Mouse (Mus musculus): Measurements from ENCODE around the gene Gabarap. TPM values are rescaled to one million over a fixed set of nuclear protein-coding genes. Genes with fewer than 3 reads are reported as not detected.
"Not testable (repeated sequence)": the region's sequence is repeated elsewhere in the genome, so short reads cannot be mapped to it uniquely, and the experiment has no call there.

The Gabarap gene
- 100 to 1,000 TPM; 186 to 216 (median 214) TPM for total RNA-seq (2022)

- peak; percentile 93 to 95 for DNase-seq (ENCODE audit: low spot score in 2 of 2)
Observed at GRCm38 (mm10) chr11:69990850-69991691, at the start of gene Gabarap. Gabarap (plus strand) TSS chr11:69991143.

- no peak for DNase-seq (ENCODE audit: low spot score in 2 of 2)
Observed at GRCm38 (mm10) chr11:69945216-69945615, 45.7 kb upstream of the Gabarap start.

GRCm38 (mm10) chr11:69945997-69946891 is 44.7 kb upstream of the Gabarap start:
- no peak for DNase-seq (ENCODE audit: low spot score in 2 of 2)

GRCm38 (mm10) chr11:69947337-69948065 is 43.4 kb upstream of the Gabarap start:
- peak; percentile 81 to 85 for DNase-seq (ENCODE audit: low spot score in 2 of 2)

GRCm38 (mm10) chr11:69948066-69948762 is 42.7 kb upstream of the Gabarap start, which contains the start of gene Slc2a4:
Slc2a4 (minus strand) TSS chr11:69948188.
- DNase-seq (ENCODE audit: low spot score in 2 of 2): peak; percentile 95 to 96

- DNase-seq (ENCODE audit: low spot score in 2 of 2): peak; percentile 90 to 92
Observed at GRCm38 (mm10) chr11:69948763-69949150, 42.2 kb upstream of the Gabarap start.

GRCm38 (mm10) chr11:69950807-69951459 is 40.0 kb upstream of the Gabarap start:
- no peak for DNase-seq (ENCODE audit: low spot score in 2 of 2)

- DNase-seq (ENCODE audit: low spot score in 2 of 2): no peak
Observed at GRCm38 (mm10) chr11:69952274-69952673, 38.7 kb upstream of the Gabarap start.

GRCm38 (mm10) chr11:69953267-69953915 is 37.6 kb upstream of the Gabarap start:
- no peak for DNase-seq (ENCODE audit: low spot score in 2 of 2)

GRCm38 (mm10) chr11:69955618-69956017 is 35.3 kb upstream of the Gabarap start:
- not testable (repeated sequence) for DNase-seq (ENCODE audit: low spot score in 2 of 2)

- no peak for DNase-seq (ENCODE audit: low spot score in 2 of 2)
Observed at GRCm38 (mm10) chr11:69956218-69956617, 34.7 kb upstream of the Gabarap start.

GRCm38 (mm10) chr11:69960616-69961015 is 30.3 kb upstream of the Gabarap start:
- no peak for DNase-seq (ENCODE audit: low spot score in 2 of 2)

- no peak for DNase-seq (ENCODE audit: low spot score in 2 of 2)
Observed at GRCm38 (mm10) chr11:69961841-69962240, 29.1 kb upstream of the Gabarap start.

- DNase-seq (ENCODE audit: low spot score in 2 of 2): no peak
Observed at GRCm38 (mm10) chr11:69964650-69965270, 26.2 kb upstream of the Gabarap start, which contains the start of gene Cldn7. Cldn7 (plus strand) TSS chr11:69964779.

GRCm38 (mm10) chr11:69965271-69966005 is 25.5 kb upstream of the Gabarap start:
- no peak for DNase-seq (ENCODE audit: low spot score in 2 of 2)

GRCm38 (mm10) chr11:69966006-69966859 is 24.7 kb upstream of the Gabarap start:
- no peak for DNase-seq (ENCODE audit: low spot score in 2 of 2)

- no peak for DNase-seq (ENCODE audit: low spot score in 2 of 2)
Observed at GRCm38 (mm10) chr11:69966860-69967517, 24.0 kb upstream of the Gabarap start.

All from gastrocnemius, adult 8-10 months (tissue).